Mouse (Mus musculus): ENCODE measurements around the gene Gart. TPM values are rescaled to one million over a fixed set of nuclear protein-coding genes. Genes with fewer than 3 reads are reported as not detected.

The Gart gene
- total RNA-seq (2021) = 90.8 and 124 TPM in 2 replicates
- long read RNA-seq, transcript Gart-201 (22 exons, 3,518 nt) = major isoform, 67 of 138 reads
- long read RNA-seq, transcript Gart-204 (11 exons, 1,852 nt) = minor isoform, 5 of 138 reads
- long read RNA-seq, transcript Gart-202 (11 exons, 1,865 nt) = minor isoform, 28 of 138 reads
- long read RNA-seq, transcript Gart-209 (22 exons, 3,276 nt) = minor isoform, 12 of 138 reads
- long read RNA-seq, partial matches to known transcripts = 17 of 138 reads
- long read RNA-seq, other reads (novel, unspliced or antisense) = 9 of 138 reads

- DNase-seq = peak; percentile 98
These were observed at the start of gene Gart for GRCm38 (mm10) chr16:91646681-91647419. Gart (minus strand) TSS chr16:91646952.

- no peak for DNase-seq
These were observed 48.5 kb upstream of the Gart start for GRCm38 (mm10) chr16:91695108-91695755.

DNA sequence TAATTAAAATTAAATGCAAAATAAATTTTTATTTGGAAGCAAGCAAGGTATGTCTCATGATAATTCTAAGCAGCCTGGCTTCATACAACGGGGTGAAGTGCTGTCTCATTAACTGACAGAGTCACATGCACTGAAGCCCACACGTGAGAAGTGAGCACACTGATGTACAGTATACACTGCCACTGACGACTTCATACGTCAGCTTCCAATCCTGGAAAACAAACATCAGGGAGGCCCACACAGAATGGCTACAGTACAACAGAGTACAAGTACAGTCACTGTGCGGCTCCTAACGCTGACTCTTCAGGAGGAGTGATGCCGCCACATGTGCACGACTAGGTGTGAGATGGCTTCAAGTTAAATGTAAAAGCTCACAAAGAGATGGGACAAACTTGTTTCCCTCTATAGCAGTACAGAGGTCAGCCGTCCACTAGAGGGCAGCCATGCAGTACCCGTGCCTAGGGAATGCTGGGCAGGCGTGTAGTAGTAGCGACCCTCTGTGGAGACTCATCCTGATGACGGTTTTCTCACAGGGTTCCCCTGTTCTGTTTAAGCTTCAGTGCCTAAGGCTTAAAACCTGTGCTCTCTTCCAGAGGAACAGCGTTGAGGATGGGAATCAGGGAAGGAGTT lies 47.8 kb upstream of the Gart start:
- peak; percentile 77 for DNase-seq

GRCm38 (mm10) chr16:91689791-91690190 lies 43.0 kb upstream of the Gart start:
- no peak for DNase-seq

DNA sequence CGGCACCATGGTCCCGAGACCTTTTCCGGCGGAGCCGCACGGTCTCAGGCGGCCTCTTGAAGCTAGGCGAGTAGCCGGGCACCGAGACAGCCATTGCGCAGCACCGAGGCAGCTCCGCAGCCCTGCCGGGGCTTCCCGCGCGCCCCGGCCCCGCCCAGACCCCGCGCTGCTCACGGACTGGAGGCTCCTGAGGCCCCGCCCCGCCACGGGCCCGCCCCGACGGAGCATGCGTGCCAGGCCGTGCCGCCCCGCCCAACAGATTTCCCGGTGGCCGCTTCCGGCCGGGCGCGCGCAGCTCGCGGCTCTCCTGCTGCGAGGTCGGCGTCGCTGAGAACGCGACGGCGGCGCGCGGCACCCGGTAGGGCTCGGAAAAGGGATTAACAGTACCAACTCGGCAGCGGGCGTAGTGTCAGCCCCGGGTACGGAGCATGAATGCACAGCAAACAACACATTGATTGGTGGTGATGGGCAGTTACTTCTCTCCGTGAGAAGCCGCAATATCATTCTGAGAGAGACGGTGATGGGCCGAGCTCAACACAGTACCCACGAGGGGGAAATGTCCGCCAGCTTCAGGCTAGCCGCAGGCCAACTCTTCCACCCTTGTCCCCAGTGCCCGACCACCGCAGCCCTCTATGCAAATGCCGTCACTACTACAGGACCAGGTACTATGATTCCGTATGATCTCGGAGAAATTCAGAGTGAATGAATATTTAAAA lies 42.0 kb upstream of the Gart start, which contains the start of gene Donson:
Gene Donson, minus strand, starts transcription at position 152 of the 716 bp plus-strand sequence.
- peak; percentile 98 for DNase-seq

DNA sequence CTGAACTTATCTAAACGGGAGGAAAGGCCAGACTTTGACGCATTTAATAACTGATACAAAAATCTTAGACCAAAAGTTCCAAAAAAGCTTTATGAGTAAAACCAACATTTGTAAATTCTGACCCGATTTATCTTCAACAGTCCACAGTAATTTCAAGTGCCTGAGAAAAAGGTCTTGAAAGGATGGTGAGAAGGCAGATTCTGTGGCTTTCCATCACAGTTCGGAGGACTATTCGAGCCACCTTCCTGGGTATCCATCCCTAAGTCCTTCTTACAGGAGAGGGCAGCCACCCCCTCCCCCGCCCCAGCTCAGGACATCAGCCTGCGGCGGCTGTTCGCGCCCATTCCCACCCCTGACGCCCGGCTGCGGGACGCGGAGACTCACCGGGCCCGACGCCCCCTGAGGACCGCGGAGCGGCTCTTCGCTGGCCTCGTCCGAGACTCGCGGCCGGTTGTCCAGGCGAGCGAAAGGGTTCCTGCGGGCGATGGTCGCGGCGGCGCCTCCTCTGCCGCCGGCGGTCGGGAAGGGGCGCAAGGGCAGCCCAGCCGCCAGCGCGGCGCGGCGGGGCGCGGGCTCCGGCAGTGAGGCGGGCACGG lies 41.4 kb upstream of the Gart start:
- no peak for DNase-seq

GRCm38 (mm10) chr16:91686369-91686768 lies 39.6 kb upstream of the Gart start:
- no peak for DNase-seq

DNA sequence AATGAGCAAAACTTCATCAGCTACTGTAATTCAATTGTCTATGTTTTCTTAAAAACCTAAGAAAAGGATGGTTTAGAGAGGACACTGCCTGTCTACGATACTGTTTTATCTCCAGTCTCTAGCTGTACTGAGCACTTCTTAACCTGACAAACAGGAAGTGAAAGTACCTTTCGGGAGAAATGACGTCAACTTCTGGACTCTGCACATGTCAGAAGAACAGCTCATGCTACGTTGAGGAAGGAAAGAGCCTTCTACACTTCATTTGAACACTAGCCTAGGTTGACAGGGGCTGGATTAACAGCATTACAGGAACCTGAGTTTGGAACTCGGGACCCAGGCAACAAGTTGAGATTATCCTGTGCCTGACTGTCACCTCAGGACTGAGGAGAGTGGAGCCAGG lies 38.8 kb upstream of the Gart start:
- no peak for DNase-seq

DNA sequence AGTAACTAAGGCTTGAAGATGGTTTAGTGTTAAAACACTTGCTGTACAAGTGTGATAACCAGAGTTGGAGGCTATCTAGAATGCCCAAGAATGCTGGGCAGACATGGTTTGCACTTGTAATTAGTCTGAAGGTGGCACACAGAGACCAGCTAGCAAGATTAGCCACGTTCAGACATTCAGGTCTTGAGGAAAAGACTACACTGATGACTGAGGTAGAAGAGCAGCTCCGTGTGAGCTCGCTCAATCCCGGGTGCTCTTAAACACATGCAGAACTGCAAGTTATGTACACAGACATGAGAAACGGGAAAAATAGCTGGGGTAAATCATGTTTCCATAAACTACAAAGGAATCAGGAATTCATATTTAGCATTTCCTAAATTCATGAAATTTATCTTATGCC lies 33.9 kb upstream of the Gart start:
- no peak for DNase-seq

- DNase-seq = no peak
These were observed 31.6 kb upstream of the Gart start for GRCm38 (mm10) chr16:91678147-91678911.

- no peak for DNase-seq
These were observed 27.7 kb upstream of the Gart start for GRCm38 (mm10) chr16:91674500-91674899.

DNA sequence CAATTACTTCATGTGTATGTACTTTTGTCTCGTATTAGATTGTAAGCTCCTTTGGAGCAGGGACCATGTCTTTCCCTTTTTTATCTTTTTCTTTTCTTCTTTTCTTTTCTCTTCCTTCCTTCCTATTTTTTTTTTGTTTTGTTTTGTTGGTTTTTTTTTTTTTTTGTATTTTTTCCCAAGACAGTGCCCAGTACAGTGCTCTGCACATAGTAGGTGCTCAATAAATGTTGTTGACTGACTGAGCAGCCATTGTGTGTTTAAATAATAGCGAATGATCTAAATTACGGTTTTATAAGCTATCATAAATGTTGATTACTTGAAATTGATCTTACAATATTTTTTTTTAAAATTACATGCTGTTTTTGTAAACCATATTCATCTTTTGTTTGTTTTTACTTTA lies 17.0 kb upstream of the Gart start:
- no peak for DNase-seq

DNA sequence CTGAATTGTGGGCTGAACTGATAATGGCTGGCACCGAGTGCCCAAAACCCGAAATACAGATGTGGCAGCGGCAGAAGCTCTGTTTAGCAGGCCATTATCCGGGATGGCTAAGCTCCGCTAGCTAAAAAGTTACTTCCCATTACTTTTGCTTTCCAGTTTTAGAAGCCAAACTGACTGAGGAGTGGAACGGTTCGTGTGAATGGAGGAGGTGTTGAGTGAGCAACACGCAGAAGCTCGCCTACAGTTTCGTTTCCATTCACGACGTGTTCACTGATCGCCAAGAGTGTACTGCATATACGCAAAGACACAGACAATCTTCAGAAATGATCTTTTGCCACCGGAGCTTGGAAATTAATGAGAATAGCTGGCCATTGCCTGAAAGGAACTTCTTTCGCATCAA lies 15.6 kb upstream of the Gart start:
- no peak for DNase-seq

DNA sequence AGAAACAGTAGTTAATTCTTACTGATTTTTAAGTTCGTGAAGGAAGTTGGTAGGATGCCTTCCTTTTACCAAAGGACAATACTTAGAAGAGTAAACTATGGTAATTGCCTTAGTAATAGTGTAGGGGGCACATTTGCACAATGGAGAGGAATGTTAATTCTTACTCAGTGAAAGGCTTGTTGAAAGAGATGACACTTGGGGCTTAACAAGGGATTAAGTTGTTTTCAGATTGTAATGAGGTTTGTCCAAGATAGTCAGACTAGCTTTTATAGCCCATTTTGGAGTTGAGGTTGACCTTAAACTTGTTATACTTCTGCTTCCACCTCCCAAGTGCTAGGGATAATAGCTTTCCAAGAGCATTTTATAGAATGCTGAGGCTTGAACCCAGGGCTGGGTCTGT lies 14.6 kb upstream of the Gart start:
- no peak for DNase-seq

- DNase-seq = no peak
These were observed 13.0 kb upstream of the Gart start for GRCm38 (mm10) chr16:91659798-91660197.

DNA sequence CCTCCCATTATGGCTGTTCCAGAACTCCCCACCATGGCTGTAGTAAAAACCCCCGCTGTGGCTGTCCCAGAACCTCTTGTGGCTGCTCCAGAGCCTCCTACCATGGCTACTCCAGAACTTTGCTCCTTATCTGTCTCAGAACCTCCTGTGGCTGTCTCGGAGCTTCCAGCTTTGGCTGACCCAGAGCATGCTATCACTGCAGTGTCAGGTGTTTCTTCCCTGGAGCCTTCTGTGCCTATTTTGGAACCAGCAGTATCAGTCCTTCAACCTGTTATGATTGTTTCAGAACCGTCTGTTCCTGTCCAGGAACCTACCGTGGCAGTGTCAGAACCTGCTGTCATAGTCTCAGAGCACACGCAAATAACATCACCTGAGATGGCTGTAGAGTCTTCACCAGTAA lies 11.7 kb upstream of the Gart start:
- DNase-seq = no peak

DNA sequence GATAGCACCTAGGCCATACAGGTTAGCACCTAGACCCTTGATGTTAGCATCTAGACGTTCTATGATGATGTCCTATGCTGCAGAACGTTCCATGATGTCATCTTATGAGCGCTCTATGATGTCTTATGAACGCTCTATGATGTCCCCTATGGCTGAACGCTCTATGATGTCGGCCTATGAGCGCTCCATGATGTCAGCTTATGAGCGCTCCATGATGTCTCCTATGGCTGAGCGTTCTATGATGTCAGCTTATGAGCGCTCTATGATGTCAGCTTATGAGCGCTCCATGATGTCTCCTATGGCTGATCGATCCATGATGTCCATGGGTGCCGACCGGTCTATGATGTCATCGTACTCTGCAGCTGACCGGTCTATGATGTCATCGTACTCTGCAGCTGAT lies 10.5 kb upstream of the Gart start:
- no peak for DNase-seq

DNA sequence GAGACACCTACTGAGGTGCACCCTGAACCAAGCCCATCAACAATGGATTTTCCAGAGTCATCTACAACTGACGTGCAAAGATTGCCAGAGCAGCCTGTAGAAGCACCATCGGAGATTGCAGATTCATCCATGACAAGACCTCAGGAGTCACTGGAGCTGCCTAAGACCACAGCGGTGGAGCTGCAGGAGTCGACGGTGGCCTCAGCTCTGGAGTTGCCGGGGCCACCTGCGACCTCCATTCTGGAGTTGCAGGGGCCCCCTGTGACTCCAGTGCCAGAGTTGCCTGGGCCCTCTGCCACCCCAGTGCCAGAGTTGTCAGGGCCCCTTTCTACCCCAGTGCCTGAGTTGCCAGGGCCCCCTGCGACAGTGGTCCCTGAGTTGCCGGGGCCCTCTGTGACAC lies 8.5 kb upstream of the Gart start:
- no peak for DNase-seq

DNA sequence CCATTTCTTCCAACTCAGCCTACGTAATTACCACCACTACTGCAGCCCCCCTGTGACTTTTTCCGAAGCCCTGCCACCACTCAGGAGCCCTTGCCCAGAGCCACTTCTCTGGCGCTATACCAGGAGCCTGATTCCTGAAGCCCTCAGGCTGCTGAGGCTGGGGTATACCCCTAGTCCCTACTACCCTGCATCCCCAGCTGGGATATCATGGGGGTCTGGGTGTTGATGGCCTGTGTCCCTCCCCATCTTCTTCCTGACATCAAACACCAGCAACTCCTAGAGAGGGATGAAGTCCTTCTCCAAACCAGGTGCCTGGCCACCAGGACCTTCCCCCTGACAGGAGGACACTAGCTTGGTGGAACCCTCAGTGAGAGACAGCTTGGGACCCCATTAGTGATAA lies 5.4 kb upstream of the Gart start:
- DNase-seq = no peak

DNA sequence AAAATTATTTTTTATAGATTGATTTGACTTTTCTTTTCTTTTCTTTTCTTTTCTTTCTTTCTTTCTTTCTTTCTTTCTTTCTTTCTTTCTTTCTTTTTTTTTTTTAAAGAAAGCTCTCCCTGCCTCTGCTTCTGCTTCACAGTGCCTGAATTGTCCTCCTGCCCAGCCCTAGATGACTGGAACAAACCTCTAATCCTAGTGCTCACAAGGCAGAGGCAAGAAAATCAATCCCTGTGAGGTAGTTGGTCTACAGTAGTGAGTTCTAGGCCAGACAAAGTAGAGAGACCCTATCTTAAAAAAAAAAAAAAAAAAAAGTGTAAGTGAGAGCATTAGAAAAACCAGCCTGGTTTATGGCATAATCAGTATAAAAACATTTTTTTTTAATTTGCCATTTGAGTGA lies 3.0 kb upstream of the Gart start:
- no peak for DNase-seq

DNA sequence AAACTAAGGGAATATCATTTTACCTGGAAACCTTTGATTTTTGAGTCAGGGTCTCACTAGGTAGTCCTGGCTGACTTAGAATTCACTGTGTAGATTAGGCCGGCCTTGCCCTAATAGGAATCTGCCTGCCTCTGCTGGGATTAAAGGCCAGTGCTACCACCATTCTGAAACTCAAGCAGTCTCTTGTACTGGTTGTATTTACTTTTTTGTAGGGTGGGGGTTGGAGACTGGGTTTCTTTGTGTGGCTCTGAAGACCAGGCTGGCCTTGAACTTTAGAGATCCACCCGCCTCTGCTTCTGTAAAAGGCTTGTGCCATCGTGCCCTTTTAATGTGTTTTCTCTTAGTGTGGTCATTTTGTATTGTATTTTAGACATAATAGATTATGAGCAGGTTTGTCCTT lies 2.5 kb upstream of the Gart start:
- DNase-seq = no peak

All from adrenal gland, postnatal 25 days (tissue).